Mouse (Mus musculus) small intestine, adult 2 months (tissue): ENCODE results near the gene Palb2. TPM values are rescaled to one million over a fixed set of nuclear protein-coding genes. Genes with fewer than 3 reads are reported as not detected.

ENCODE experiments used
- H3K27ac ChIP-seq: fragments of 200-500 bp; 2 replicates; pipeline ENCODE4 v1.5.1; 2012; ENCODE audit warnings: low read depth, low read length, control low read depth, inconsistent platforms; ENCODE audit not compliant: insufficient read depth
- H3K27me3 ChIP-seq: fragments of 200-500 bp; 2 replicates; pipeline ENCODE4 v1.6.1; 2012; ENCODE audit warnings: mild to moderate bottlenecking, moderate library complexity, low read length, inconsistent platforms; ENCODE audit not compliant: control insufficient read depth, insufficient read depth
- H3K36me3 ChIP-seq: fragments of 200-500 bp; 2 replicates; pipeline ENCODE4 v1.6.1; 2012; ENCODE audit warnings: mild to moderate bottlenecking, low read length, control low read depth, inconsistent platforms; ENCODE audit not compliant: control insufficient read depth, insufficient read depth
- H3K4me1 ChIP-seq: fragments of 200-500 bp; 2 replicates; pipeline ENCODE4 v1.6.1; 2012; ENCODE audit warnings: low read length, inconsistent platforms, mixed read lengths; ENCODE audit not compliant: control insufficient read depth, insufficient read depth, insufficient read length
- H3K4me3 ChIP-seq: fragments of 200-500 bp; 2 replicates; pipeline ENCODE4 v1.5.1; 2012; ENCODE audit warnings: low read depth, mild to moderate bottlenecking, control low read depth, inconsistent platforms, low read length, moderate library complexity
- CTCF ChIP-seq: fragments of 200-500 bp; IDR thresholded peaks from 2 replicates; pipeline ENCODE4 v1.5.1; 2012; ENCODE audit warnings: low read depth, mild to moderate bottlenecking, control low read depth, inconsistent platforms, low read length, moderate library complexity, mixed read lengths; ENCODE audit not compliant: insufficient replicate concordance, insufficient read length; ENCODE audit errors: extremely low read depth
- POLR2A ChIP-seq: fragments of 200-500 bp; IDR thresholded peaks from 2 replicates; pipeline ENCODE4 v1.6.1; 2012; ENCODE audit warnings: low read depth, mild to moderate bottlenecking, control low read depth, inconsistent platforms, low read length, moderate library complexity
- WGBS: fragments of 180-500 bp; shearing (Covaris S2); methylation state at CpG from one replicate; pipeline ENCODE4 v1.1.7; 2018; 5-methylcytosine and 5-hydroxymethylcytosine counted together
- polyA plus RNA-seq: library from polyadenylated mRNA; depleted of rRNA; stranded (reverse); fragments of >200 nt; gene quantifications from 2 replicates; pipeline ENCODE4 v1.2.3, GENCODE M21; 2012; rRNA removed

Gene Palb2
- polyA plus RNA-seq, result 0.72 and 1.0 TPM in 2 replicates

DNA sequence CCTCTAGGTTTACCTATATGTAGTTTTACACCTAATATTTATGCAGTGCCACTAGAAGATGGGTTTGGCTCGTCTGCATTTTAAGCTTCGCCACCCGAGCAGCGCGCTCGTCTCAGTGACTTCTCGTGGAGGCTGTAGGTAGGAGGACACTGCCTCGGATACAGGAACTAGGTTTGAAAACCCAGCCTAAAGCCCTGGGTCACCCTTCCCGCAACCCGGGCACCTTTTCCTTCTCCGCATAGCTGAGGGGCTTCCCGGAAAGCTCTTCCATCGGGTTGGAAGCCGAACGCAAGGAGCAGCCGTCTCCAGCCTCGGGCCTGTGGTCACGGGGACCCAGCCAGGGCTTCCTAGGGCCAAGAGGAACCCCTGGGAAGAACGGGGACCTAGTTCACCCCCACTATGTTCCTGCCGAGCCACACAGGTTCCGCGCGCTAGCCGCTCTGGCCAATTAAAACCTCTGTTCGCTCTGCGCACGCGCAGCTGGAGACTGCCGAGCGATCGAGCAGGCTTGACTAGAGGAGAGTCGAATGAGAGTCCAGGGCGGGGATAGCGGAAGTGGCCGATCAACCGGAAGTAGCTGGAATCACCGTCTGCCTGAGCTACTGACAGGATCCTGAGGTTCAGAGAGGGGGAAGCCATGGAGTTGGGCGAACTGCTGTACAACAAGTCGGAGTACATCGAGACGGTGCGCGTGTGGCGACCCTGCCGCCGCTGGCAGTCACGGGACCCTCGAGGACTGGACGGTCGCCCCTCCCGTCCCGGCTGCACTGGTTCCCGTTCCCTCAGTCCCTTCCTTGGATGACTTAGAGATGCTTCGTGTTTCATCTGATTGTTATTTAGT lies at the start of gene Palb2, which contains the start of gene Dctn5:
TSS of gene Palb2 (minus strand) at position 489 of the 841 bp plus-strand sequence.
TSS of gene Dctn5 (plus strand) at position 545 of the 841 bp plus-strand sequence.
- Histone ChIP-seq H3K27ac (peak within 1 kb of the TSS; percentile 36), H3K4me3 (peak within 1 kb of the TSS; percentile 83), H3K4me1 (no peaks in the 10 kb centered on the region; the same call in 1 of the 2 replicates), H3K27me3 (no peaks in the 10 kb centered on the region), H3K36me3 (peaks cover 15% of the 10 kb centered on the region)
- TF ChIP-seq CTCF (no peak), POLR2A (peak; percentile 63)
- under 1% methylated on average over 54 of the region's 54 CpGs for WGBS

DNA sequence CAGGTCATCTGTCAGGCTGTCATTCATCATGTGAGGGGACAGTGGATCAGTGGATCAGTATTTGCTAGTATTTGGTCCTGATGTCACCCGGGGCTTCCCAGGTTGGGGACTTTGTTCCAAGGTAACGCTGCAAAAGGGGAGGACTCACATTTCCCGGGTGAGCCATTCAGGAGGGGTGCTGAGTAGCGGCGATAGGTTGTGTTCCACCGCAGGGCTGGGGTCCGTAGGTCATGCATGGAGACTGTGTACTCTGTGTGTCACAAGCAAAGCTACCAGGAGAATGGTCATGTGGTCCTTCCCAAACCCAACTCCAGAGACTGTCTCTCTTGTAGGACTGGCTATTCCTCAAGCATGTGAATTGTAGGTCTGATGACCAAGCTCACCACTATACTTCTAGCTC lies 47.9 kb upstream of the Palb2 start:
- no peaks in the 10 kb centered on the region for H3K27me3 ChIP-seq
- 77% methylated on average over 7 of the region's 7 CpGs for WGBS
- no peak for TF ChIP-seq CTCF
- no peak for TF ChIP-seq POLR2A
- no peak overlapping the region for H3K4me3 ChIP-seq
- H3K27ac ChIP-seq, result no peak overlapping the region
- H3K36me3 ChIP-seq, result no peaks in the 10 kb centered on the region
- H3K4me1 ChIP-seq, result peaks cover 9% of the 10 kb centered on the region

DNA sequence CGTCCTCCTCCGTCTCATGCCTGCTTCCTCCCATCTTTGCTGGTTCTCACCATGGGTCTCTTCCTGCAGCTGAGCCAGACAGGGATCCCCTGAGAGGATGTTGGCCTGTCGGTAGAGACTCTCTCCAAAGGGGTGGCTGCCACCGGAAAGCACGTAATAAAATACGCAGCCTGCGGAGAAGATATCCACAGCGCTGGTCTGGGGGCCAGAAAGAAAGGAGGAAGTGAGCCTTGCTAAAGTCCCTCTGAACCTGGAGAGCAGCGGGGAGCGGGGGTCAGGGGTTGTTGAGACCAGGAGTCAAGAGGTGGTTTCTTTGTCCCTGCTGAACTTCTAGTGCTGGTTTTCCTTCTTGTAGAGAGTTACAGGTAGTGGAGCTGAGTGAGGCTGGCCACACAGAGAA lies 38.8 kb upstream of the Palb2 start:
- 73% methylated on average over 10 of the region's 10 CpGs for WGBS
- no peak for TF ChIP-seq POLR2A
- TF ChIP-seq CTCF, result no peak
- peaks cover 29% of the 10 kb centered on the region for H3K36me3 ChIP-seq
- no peaks in the 10 kb centered on the region for H3K4me1 ChIP-seq
- no peaks in the 10 kb centered on the region for H3K27me3 ChIP-seq
- no peak overlapping the region for H3K4me3 ChIP-seq
- H3K27ac ChIP-seq, result no peak overlapping the region

DNA sequence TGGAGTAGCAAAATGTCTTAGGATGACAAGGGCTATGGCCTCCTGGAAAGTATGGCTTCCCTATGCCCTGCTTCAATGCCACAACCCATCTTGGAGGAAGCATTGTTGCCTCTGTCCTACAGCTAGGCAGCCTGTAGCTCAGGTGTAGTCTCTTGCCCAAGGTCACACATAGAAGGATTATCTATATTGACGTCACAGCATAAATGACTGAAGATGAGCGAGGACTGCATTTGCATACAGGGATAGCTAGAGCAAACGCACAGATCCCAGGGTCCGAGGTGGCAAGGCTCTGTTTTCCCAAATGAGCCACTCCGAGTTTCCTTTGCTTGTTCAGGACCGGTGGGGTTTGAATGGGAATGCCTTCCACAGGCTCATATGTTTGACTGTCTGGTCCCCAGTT lies 37.9 kb upstream of the Palb2 start:
- peaks cover 32% of the 10 kb centered on the region for H3K36me3 ChIP-seq
- no peak overlapping the region for H3K27ac ChIP-seq
- WGBS, result 88% methylated on average over 6 of the region's 6 CpGs
- H3K4me1 ChIP-seq, result no peaks in the 10 kb centered on the region
- H3K27me3 ChIP-seq, result no peaks in the 10 kb centered on the region
- H3K4me3 ChIP-seq, result no peak overlapping the region
- no peak for TF ChIP-seq POLR2A
- TF ChIP-seq CTCF, result no peak

DNA sequence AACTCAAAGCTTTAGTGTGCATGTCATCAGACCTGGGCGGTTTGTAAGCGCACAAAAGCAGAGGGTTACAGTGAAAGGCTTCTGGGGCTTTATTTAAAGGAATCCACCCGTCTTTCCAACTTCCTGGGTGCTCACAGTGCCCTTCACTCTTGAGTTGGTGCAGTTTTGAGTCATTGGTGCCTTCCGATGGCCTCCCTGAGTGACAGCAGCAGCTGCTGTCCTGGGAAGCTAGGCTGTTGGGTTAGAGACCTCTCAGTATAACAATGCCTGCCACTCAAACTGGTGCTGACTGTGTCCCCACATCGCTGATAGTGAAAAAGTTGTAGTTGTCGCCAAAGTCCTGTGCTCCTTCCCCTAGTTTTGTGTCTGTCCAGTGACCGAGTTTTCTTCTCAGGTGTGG lies 34.4 kb upstream of the Palb2 start:
- H3K4me3 ChIP-seq, result no peak overlapping the region
- H3K27ac ChIP-seq, result no peak overlapping the region
- WGBS, result 91% methylated on average over 7 of the region's 7 CpGs
- no peaks in the 10 kb centered on the region for H3K27me3 ChIP-seq
- TF ChIP-seq CTCF, result no peak
- TF ChIP-seq POLR2A, result no peak
- peaks cover 36% of the 10 kb centered on the region for H3K36me3 ChIP-seq
- H3K4me1 ChIP-seq, result no peaks in the 10 kb centered on the region

DNA sequence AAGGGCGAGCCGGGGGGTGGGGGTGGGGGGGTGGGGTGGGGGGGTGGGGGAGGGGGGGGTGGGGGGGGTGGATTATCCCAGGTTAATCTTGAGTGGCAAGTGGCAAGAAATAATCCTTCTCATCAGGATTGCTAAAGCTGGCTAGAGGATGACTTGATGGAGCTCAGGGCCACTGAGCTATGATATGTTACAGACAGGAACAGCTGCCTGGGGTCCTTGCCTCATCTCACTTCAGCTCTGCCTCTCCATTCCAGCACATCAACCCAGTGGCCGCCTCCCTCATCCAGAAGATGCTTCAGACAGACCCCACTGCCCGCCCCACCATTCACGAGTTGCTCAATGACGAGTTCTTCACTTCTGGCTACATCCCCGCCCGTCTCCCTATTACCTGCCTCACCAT lies 31.0 kb upstream of the Palb2 start:
- 92% methylated on average over 8 of the region's 8 CpGs for WGBS
- TF ChIP-seq POLR2A (no peak), CTCF (no peak)
- peaks cover 19% of the 10 kb centered on the region for H3K36me3 ChIP-seq
- no peak overlapping the region for H3K27ac ChIP-seq
- no peaks in the 10 kb centered on the region for H3K27me3 ChIP-seq
- no peak overlapping the region for H3K4me3 ChIP-seq
- H3K4me1 ChIP-seq, result peaks cover 7% of the 10 kb centered on the region; the same call in 1 of the 2 replicates

DNA sequence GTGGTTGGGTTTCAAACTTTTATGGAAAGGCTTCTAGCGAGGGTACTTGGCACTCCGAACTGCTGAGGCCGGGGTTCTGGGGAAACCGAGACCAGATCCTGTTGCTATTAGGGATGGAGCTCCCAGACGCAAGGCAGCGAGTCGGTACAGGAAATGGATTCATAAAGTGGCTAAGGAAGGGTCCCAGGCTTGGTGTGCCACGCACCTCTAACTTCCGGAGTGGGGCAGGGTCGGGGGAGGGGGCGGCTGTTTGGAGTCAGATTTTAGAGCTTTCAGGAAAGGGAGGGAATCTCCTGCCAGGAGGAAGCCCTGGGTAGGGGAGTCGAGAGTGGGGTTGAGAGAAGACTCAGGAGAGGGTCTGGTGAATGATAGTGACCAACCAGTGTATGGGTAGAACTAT lies 27.3 kb upstream of the Palb2 start:
- Histone ChIP-seq H3K27me3 (no peaks in the 10 kb centered on the region), H3K36me3 (peaks cover 4% of the 10 kb centered on the region), H3K4me1 (peaks cover 11% of the 10 kb centered on the region; the same call in 1 of the 2 replicates), H3K4me3 (peak overlapping the region; percentile 90), H3K27ac (no peak overlapping the region)
- 2% methylated on average over 12 of the region's 12 CpGs for WGBS
- no peak for TF ChIP-seq POLR2A
